Mouse (Mus musculus) heart, postnatal 36 days (tissue): Measurements from ENCODE around the gene Nab2. TPM values are rescaled to one million over a fixed set of nuclear protein-coding genes. Genes with fewer than 3 reads are reported as not detected.

ENCODE experiments used
- DNase-seq, 2 experiments: peaks; one replicate each; pipeline ENCODE4 v3.0.0; 2021 to 2022
- intact Hi-C: fragments of 180-260 bp; cut with DNase I; formaldehyde crosslinking; loops from one replicate; pipeline ENCODE4 v1.15.1; 2025
- total RNA-seq, 2 experiments: library from RNA; stranded (reverse); gene quantifications; 2 replicates each; pipeline ENCODE4 v1.2.3; 2021

The Nab2 gene
- total RNA-seq, 2 experiments from 2014 or later, result 5.7 to 8.4 TPM

DNA sequence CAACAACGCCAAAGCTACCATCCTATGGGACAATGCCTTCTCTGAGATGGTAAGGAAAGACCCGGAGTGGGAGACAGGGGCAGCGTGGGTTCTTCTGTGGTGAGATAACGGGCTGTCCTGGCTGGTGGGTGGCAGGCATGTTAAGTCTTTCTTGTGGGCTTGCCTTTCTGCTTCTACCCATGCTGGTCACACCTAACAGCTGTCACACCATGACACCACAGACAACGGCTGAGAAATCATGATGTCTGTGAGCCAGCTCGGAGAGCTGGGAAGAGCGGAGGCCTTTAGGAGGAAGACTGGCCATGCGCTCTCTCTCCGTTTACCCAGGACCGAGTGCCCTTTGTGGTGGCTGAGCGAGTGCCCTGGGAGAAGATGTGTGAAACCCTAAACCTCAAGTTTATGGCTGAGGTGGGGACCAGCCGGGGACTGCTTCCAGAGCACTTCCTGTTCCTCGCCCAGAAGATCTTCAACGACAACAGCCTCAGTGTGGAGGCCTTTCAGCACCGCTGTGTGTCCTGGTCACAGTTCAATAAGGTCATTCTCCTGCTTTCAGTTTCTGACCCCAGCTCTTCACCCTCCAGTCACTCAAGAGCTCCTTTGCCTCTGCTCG is 13.3 kb downstream of the Nab2 start:
- no peak for DNase-seq
- intact Hi-C loops, result no loop called here

DNA sequence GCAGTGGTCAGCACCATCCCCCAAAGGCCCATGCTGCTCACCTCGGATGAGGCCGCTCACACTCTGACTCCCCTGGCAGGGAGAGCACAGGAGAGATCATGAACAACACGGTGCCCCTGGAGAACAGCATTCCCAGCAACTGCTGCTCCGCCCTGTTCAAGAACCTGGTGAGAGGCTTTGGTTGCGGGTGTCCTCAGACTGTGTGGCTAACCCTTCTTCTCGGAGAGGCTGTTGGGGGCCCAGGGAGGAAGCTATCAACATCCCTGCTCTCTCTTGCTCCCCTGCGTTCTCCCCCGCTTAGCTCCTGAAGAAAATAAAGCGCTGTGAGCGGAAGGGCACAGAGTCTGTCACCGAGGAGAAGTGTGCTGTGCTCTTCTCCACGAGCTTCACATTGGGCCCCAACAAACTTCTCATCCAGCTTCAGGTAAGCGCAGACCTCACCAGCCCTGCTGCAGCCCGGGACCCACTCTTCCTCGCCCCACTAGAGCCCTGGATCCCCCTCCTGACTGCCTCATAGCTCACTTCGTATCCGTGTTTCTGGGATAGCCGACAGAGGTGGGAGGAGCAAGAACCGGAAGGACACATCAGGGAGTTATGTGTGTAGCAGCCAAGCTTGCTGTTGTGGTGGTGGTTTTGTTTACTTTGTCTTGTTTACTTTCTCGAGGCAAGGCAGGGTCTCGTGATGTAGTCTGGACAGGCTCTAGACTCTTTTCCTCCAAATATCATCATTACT is 15.3 kb downstream of the Nab2 start:
- DNase-seq, result no peak
- intact Hi-C loops, result no loop called here

DNA sequence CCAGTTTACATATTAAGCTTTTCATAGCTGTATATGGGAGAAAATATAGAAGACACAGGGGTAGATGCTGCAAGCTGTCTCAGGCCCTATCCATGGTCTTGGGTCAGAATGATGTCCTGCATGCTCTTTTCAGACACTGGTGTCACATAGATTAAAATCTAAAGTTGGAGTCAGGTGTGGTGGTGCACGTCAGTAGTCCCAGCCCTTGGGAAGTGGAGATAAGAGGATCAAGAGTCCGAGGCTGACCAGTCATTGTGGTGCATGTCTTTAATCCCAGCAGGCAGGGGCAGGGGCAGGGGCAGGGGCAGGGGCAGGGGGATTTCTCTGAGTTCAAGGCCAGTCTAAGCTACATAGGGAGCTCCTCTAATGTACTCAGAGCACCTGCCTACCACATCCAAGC is 22.6 kb downstream of the Nab2 start:
- intact Hi-C loops, result loop anchor here (2.0 kb wide), 1 partner anchor 15 kb away; no protein-coding TSS in a partner anchor
- no peak for DNase-seq

DNA sequence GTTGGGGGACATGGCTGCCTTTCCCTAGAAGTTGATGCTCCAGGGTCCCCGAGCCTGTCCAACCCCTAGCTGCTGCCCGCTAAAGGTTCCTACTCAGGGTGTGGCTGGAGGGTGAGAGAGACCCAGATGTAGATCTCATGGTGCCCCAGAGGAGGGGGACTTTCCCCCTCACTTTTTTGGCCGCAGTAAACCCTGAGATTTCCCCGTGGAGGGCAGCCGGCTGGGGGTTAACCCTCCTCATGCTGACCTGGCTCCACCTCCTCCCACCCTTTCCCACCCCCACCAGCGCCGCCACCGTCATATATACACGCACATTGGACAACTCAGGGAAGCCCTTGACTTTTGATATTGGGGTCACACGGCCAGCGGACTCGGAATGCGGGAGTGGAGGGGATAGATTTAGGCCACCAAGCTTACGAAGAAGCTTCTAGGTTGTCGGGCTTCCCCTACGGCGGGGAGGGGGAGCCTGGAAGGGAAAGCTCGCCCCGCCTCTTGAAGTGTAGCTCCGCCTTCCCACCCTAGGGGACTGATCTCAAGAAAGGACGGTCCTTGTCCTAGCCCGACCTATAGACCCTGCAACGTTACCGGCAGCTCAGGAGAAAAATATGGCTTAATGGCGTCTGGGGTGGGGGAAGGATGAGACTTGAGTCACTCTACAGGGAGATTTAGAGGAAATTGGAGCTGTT is 24.7 kb downstream of the Nab2 start:
- peak; percentile 86 to 87 for DNase-seq
- intact Hi-C loops, result loop anchor here (1.0 to 5.0 kb wide), 3 partner anchors 23 to 109 kb away; partner anchors contain the start of genes Gpr182, Nemp1 and Zbtb39

DNA sequence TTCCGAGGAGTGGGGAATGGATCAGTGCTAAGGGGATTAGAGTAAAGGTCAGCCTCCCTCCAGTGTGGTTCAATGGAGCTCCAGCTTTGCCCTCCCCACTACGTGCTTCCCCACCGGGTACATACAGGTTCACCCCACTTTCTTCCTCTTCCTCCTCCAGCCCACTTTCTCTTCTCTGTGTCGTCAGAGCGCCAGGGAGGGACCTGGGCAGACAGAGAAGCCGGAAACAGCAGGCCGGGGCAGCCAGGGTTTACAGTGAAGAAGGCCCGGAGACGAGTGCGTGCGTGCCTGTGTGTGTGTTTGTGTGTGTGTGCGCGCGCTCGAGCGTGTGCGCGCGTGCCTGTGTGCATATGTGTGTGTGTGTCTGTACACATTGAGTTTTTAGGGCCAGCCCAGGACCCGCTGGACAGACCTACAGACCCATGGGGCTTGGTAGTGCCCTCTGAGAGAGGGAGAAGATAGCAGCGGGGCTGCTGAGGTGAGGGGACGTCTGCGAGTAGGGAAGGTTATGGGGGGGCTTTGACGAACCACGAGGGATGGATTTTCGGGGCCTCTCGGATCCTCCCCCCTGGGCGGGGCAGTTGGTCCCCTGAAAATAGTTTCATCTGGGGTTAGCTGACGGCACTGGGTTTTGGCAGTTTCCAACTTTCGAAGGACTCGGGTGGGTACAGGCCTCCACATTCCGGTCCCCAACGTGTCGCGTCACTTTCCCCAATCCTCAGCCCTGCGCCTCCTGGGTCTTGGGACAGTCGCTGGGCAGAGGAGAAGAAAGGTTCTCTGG is 25.4 kb downstream of the Nab2 start, which contains the start of gene Stat6:
TSS of gene Stat6 (plus strand) at position 215 of the 781 bp plus-strand sequence.
- peak; percentile 79 to 85 for DNase-seq
- intact Hi-C loops, result loop anchor here (1.0 to 5.0 kb wide), 3 partner anchors 23 to 109 kb away; partner anchors contain the start of genes Gpr182, Nemp1 and Zbtb39

DNA sequence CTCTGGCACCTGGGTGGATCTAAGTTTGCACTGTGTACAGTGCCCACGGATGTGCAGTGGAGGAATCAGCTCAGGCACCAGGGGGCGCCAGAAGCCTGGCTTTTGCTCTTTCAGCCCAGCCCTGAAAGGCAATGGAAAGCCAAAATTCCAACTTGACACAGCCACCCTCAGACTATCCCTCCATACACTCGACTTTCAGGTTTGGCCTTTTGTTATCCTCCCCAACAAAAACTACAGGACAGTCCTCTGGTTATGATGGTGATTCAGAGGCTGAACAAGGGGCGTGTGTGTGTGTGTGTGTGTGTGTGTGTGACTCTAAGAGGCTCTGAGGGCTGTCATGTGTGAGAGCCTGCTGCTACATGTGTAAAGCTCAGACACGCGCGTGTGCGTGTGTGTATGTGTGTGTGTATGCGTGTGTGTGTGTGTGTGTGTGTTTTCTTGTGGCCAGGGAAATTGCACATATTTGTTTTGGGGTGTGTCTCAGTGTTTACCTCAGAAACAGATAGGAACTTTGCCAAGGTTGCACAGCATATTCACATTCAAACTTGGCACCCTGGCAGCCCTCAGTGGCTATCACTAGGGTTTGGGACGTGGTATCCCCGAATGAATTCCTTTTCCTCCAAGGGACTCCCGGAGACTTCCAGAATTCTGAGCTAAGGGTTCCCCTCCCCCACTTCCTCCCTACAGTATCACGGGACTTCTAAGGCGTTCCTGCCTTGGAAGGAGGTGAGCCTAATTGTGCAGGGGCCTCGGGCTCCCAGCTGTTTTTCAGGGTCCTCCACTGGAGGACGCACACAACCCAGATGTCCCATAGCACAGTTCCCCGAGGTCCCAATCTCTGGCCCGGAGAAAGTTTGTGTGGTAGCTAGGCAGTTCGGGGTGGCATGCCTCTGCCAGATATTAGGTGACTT is 26.3 kb downstream of the Nab2 start:
- DNase-seq, result peak; percentile 93 to 95
- intact Hi-C loops, result loop anchor here (1.0 to 5.0 kb wide), 3 partner anchors 97 to 295 kb away; partner anchors contain the start of genes Gpr182 and Zbtb39

DNA sequence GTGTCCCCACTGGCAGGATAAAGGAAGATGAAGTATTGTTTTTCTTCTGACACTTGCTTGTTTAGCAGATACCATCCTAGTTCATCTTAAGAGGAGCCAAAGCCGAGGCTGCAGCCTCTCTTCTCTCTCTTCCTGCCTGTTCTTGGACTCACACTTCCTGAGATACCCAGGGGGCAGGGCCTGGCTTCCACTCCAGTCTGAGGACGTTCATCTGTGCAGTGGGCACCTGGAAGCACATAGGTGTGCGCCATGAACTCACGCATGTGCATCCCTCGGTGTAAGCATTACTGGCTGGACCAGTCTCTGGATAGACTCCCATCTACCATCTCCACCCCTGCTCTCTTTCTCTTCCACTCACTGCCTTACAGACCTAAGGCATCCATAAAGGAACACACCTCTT is 27.9 kb downstream of the Nab2 start:
- no peak for DNase-seq
- intact Hi-C loops, result loop anchor here (5.0 kb wide), 1 partner anchor 112 kb away; the partner anchor contains the start of gene Gpr182

DNA sequence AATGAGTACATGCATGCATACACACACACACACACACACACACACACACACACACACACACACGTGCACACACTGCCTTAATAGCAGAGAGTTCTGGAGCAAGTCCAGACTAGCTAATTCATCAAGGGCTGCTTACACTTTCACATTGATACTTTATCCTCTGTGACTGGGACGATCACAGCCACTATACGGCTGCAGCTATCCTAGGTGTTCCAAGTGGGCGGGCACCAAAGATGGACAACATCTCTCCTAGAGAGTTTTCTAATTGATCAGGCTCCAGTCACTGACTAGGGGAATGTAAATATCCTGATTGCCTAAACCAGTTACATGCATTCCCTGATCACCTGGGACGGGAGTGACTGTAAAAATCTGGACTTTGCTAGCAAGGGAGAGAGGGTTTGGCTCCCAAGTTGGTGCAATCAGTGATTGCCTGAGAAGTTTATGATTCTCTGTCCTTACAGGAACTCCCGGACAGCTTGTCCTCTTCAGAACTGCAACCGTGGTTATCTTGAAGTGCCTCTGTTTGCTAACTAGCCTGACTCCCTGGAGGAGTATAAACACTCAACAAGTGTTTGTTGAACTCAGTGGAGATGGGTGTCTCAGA is 35.6 kb downstream of the Nab2 start:
- no peak for DNase-seq
- intact Hi-C loops, result no loop called here

DNA sequence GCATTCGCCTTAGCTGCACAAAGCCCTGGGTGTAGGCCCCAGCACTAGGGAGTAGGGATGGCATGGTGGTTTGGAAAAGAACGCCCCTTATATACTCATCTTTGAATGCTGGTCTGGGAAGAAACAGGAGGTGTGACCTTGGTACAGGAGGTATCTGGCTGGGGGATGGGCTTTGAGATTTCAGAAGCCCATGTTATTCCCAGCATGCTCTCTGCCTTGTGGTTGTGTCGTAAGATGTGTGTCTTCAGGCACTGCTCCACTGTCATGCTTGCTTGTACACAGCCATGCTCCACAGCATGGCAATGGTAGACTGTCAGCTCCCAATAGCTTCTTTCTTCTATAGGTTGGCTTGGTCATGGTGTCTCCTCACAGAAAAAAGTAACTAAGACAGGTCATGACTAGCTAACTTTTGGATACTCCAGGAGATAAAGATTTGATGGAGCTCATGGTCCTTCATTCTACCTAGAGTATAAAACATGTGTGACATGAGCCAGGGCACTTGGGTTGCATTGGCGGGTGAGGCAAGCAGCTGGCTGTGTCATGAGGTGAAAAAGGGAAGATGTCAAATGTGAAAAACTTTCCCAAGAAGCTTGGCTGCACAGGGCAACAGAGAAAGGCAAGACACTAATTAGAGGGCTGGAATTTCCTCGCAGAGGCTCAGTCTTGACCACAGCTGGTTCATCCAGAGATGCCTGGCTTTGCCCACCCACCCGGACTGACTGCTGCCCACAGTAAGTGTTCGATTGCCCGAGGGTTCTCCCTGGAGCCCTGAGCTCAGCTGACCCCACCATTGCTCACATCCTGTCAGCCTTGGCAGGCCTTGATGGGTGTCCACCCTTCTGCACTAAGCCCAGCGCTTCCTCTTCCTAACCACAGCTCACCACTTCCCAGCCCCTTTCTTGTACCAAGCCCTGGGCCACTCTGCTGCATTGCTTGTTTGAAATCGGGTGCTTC is 36.8 kb downstream of the Nab2 start:
- DNase-seq, result peak; percentile 53 to 58
- intact Hi-C loops, result no loop called here

DNA sequence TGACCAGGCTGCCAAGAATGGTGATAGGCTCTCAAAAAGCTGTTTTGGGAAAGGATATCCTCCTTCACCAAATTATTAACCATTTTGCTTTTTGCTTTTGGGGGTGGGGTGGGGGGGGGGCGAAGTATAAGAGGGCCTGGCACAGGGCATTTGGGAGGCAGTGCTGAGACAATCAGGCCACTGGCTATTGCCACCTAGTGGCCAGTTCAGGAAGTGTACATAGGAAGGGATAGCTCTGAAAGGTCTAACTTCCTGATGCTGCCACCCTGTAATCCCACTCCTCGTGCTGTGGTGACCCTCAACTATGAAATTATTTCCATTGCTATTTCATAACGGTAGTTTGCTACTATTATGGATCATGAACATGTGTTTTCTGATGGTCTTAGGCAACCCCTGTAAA is 41.9 kb downstream of the Nab2 start:
- no peak for DNase-seq
- intact Hi-C loops, result loop anchor here (2.0 kb wide), 1 partner anchor 50 kb away; no protein-coding TSS in a partner anchor

DNA sequence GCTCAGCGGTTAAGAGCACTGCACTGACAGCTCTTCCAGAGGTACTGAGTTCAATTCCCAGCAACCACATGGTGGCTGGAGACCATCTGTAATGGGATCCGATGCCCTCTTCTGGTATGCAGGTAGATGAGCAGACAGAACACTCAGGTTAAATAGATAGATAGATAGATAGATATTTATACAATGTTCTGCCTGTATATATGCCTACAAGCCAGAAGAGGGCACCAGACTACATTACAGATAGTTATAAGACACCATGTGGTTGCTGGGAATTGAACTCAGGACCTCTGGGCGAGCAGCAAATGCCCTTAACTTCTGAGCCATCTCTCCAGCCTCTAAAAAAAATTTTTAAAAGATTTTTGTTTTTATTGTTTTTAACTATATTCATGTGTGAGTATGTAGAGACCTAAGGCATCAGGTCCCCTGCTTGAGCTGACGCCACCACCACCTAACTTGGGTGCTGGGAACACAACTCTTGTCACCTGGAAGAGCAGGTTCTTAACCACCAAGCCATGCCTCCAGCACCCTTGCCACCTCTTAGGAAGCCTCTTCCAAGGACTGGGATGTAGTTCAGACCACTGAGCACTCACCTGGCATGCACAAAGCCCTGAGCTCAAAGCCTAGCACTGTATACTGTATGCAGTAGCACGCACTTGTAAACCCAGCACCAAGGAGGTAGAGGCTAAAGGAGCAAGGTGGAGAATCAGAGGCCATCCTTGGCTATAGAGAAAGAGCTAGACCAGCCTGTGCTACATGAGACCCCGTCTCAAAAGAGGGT is 44.7 kb downstream of the Nab2 start:
- DNase-seq, result no peak
- intact Hi-C loops, result loop anchor here (2.0 kb wide), 1 partner anchor 55 kb away; no protein-coding TSS in a partner anchor

DNA sequence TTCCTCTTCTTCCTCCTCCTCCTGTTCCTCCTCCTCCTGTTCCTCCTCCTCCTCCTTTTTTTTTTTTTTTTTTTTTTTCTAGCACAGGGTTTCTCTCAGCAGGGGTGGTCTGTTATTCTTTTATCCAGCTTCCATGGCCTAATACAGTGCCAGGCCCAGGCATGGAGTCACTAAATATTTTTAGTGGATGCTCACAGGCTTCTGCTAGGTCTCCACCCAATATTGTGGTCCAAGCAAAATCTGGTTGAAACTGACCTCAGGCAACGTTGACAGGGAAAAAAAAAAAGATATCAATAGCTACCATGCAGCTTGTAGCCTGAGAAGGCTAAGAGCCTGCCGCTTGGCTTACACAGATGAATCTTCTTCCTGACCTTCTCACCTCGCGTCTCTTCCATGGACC is 45.7 kb downstream of the Nab2 start:
- intact Hi-C loops, result loop anchor here (2.0 kb wide), 1 partner anchor 54 kb away; no protein-coding TSS in a partner anchor
- DNase-seq, result no peak

DNA sequence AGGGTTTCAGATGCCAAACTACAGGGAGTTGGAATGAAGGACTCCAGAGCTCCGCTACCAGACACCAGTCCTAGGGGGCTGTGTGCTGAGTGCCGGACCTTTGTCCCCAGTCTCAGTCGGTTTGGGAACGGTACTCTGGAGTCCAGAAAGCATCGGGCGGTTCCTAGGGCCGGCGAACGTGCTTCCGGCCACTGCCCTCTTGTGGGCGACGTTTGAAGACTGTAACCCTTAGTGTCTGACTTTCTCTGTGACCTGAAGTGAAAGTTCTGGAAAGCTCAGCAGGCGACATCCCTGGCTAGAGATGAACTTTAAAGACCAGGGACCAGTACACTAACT is 46.3 kb downstream of the Nab2 start:
- intact Hi-C loops, result loop anchor here (2.0 kb wide), 1 partner anchor 53 kb away; no protein-coding TSS in a partner anchor
- DNase-seq, result peak in 1 of 2 experiments; percentile 78

DNA sequence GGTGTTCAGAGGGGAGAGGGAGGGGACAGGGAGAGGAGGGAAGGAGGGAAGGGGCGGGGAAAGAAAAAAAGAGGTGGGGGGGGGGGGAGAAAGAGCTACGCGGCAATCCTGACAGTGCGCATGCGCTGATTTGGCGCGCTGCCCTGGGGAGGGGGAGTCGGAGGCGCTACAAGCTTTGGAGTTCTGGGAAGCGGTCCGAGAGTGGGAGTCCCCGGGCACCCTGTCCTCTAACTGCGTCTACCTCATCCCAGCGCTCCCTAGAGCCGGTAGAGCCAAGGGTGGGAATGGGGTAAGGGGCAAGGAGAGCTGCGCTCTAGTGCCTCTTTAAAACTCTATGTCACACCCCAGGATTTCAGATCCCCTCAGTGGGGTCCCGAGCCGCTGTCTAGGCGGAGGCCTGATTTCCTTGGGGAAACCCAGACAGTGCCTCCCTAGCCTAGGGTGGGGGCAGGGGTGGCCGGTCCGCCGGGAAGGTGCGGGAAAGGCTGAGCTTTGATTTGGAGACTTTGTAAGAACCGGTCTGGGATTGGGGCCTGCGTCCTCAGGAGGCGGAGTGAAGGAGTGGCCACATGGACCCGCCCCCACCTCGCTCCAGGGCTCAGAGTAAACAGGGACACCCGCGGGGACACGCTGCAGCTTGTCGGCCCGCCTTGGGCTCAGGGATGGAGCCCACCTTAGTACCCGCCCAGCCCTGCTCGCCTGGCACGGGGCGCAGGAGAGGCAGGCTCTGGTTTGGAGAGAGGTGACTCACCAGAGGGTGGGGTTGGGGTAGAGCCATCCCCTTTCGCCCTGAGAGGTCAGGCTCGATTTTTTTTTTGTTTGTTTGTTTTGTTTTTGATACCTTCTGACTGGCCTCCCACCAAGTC is 46.9 kb downstream of the Nab2 start:
- peak; percentile 89 to 91 for DNase-seq
- intact Hi-C loops, result loop anchor here (2.0 kb wide), 1 partner anchor 53 kb away; no protein-coding TSS in a partner anchor

DNA sequence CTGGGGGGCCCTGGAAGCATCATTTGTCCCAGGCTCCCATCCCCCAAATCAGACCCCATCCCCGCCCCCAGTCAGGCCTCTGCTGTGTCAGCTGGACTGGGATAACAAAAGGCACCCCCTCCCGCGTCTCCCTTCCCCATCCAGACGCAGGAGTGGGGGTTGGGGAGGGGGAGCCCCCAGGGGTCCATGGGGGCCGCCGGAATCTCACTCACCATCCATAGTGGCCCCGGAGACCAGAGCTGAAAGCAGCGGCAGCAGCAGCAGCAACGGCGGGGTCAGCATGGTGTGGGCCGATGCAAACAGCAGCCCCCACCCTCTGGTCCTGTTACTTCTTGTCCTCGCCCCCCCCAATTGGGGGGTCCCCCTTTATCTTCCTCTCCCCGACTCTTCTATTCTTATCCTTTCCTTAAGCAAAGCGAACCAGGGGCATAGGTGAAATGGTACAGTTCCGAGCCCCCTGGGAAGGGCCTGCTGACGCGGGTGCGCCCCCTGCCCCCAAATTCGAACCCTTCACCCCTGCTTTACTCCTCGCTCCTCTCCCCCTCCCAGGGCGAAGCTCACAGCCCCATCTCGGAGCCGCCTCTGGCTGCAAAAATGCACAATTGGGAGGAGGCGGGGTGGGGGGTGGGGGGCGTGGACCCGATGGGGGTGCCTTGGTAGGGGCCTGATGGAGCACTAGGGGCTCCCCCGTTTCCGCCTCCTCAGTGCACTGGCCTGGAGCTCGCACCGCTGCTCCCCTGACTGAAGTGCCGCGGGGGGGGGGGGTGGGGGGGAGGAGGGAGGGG is 47.8 kb downstream of the Nab2 start, which contains the start of gene Lrp1:
TSS of gene Lrp1 (minus strand) at position 743 of the 785 bp plus-strand sequence.
- intact Hi-C loops, result loop anchor here (1.0 kb wide), 1 partner anchor 15 kb away; no protein-coding TSS in a partner anchor
- DNase-seq, result peak in 1 of 2 experiments; percentile 55
